Mouse (Mus musculus) urinary bladder, adult 18-20 months (tissue): ENCODE data around the gene Arhgap19.
"Not testable (repeated sequence)": the region's sequence is repeated elsewhere in the genome, so short reads cannot be mapped to it uniquely, and the experiment has no call there.

Experiments
- DNase-seq, 2 experiments: peaks; one replicate each; pipeline ENCODE4 v3.0.0; 2022; ENCODE audit warnings: low spot score in 2 of 2, mixed read lengths in 2 of 2

Gene Arhgap19

DNA sequence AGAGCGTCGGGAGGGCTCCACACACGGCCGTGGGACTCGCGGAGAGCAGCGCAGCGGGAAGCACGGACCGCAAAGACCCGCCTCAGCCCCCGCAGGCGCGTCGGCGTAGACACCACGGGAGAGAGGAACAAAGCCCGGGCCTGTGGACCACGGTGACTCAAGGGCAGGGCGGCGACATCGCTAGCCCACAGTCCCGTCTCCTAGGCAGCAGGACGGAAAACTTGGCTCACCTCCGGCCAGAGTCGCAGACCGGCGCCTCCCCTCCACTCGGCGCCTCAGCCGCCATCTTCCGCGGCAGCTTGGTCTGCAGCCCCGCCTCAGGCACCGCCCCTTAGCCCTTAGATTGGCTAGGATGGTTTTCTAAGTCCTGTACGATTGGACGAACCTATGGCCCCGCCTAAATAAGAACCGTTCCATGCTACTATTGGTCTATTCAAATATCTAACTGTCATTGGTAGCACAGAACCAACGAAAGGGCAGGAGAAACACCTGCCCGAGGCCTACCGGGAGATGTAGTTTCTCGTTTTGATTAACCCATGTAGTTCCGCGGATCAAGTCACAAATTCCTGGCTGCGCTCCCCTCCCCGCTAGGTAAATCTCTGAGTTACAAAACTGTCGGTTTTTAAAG is at the start of gene Arhgap19:
Gene Arhgap19 (minus strand): TSS at position 306 of the 628 bp plus-strand sequence.
- DNase-seq, result peak; percentile 67 to 87

DNA sequence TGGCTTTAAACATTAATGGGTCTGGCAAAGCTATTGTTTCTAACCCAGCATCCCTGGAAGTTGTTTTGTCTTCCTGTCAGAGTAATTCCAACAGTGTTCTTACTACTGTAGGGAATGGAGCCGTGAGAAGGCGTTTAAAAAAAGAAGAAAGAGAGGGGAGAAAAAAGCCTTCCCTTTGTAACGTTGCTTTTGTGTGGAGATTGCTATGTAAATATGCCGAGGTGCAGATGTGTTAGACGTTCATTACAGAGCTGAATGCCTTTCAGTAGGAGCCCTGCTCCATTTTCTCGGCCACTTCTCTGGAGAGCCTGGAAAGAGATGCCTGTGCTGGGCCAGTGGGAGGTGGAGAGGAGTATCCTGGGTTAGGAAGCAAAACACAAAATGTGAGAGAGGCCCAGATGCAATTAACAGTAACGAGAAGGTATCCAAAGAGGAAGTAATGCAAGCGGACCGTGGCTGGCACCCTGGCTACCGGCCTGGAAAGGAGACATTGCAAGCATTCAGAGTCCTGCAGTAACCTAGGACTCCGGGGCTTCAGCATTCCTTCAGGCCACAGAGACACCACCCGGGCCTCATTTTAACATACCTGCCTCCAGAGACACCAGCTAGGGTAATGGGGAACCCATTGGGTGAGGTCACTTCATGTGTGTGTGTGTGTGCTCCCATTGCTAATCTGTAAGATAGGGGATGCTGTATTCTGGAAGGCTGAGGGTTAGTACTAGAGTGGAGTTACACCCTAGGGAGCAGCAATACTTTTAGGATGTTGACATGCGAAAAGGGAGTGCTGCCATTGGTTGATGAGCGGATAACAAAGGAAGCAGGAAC is 49.1 kb upstream of the Arhgap19 start:
- no peak for DNase-seq

DNA sequence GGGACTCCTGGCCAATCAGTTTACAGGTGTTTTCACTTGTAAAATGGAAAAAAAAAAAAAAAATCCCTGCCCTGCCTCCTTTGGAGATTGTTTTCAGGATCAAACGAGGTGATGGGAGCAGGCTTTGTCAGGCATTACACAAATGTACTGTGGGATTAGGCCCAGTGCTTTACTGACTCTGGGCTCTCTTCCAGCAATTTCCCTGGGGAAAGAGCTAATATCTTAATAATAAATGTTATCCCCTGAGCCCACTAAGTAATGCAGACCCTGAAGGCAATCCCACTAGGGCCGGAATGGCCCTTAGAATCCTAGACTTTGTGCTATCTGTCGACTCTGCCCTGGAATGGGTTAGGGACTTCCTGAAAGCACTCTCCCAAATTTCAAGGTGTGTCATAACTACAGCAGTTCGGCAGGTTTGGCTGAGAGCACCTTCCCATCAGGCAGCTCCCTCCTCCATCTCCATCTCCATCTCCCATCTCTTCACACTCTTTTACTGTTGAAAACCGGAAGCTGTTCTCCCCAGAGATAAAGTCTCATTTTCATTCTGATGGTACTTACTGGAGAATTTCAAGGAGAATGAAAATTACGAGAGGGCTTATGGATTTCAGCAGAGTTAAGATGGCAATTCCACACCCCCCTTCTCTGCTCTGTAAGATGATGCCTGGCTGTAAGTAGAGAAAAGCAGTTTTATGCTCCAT is 48.3 kb upstream of the Arhgap19 start:
- no peak for DNase-seq

DNA sequence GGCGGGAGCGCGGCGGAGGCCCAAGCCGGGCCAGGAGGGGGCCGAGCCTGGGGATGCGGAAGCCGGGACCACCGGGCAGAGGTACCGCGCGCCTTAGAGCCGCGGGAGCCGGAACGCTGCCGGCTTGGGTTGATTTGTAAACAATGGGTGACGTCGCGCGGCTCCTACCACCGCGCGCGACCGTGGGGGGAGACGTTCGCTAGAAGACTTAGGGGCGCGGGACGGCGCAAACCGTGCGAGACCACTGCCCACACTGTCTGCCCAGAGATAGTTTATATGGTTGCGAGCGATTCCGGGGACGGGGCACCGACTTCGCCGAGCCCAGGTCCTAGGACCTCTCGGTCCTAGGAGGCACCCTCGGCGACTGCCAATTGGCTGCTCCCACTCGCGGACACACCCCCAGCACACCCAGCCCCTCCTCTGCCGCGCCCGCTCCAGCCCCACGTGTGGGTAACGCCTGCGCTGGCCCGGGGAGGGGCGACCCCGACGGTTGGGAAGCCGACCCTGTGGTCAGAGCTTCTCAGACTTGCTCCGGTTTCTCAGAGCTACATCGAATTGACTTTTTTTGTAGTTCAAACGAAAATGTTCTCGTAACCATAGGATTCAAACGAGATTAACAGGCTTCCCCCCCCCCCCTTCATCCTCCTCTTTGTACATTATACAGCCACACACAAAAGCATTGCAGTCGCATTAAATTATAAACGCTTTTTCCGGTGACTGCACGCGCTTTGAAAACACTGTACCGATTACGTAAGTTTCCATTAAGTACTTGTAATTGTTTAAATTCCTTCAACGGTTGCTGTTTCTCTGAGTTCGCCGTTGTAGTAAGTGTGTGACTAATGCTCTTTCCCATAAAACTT is 46.4 kb upstream of the Arhgap19 start, which contains the start of gene Frat2:
Gene Frat2 (minus strand): TSS at position 141 of the 860 bp plus-strand sequence.
- peak; percentile 80 to 89 for DNase-seq

DNA sequence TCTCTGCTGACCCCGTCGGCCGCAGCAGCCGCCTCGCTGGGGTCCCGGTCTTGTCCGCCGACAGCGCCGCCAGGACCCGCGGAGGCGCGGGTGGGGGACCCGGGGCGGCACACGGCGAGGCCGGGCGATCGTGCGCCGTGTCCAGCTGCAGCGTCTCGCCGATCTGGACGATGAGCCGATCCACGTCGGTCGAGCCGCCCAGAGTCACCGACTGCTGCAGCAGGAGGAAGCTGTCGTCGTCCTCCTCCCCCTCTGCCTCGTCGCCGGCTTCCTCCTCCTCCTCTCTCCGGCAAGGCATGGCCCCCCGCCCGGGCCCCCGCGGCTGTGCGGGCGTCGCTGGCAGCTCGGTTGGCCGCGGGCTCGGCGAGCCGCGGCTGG is 45.8 kb upstream of the Arhgap19 start:
- DNase-seq, result not testable (repeated sequence)

DNA sequence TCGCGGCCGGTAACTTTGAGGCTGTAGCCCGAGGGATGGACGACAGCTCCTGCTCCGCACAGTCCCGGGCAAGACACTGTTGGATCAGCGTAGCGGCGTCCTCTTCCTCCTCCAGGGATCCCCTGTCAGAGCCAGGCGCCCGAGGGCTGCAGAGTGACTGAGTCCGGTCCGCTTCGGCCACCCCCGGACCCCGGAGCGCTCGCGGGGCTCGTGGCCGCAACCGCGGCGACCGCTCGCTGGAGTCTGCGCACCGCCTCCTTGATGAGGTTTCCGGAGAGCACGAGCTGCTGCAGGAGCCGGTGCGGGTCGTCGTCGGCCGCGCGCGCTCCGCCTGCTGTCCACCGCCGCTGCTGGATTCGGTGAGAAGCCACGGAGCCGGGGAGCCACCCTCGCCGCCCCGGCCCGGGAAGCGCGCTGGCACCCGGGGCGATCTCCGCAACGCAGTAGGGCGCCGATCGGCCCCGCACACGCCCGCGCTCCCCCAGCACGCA is 45.3 kb upstream of the Arhgap19 start:
- peak; percentile 7 to 53 for DNase-seq

DNA sequence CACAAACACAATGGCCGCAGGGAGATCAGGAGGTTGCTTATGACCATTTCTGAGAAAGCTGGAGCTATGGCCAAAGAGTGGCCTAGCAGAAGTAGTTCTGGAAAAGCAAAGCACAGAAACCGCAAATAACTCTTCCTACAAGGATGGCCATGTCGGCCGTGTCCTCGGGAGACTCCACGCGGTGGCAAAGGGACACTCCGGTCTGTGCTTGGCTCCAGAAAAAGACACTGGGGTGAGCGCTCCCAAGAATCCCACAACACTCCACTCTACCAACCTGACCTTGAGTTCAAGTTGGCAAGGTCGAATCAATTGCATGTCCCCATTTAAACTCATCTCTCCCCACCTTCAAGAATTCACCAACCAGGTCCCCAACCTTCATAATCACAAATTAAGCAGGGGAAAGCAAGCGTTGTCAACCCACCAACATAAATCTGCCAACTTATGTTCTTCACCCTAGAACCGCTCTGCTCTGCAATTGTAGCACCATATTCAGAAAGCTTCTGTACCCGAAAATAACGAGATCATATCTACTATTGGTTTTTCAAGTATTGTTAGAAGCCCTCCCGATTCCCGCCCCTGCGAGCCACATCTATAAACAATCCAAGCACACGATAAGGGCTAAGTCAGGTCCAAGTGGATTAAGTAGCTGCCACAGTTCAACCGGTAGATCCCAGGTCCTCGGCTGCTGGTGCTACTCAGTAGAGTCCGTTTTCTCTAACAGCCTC is 44.7 kb upstream of the Arhgap19 start:
- no peak for DNase-seq

DNA sequence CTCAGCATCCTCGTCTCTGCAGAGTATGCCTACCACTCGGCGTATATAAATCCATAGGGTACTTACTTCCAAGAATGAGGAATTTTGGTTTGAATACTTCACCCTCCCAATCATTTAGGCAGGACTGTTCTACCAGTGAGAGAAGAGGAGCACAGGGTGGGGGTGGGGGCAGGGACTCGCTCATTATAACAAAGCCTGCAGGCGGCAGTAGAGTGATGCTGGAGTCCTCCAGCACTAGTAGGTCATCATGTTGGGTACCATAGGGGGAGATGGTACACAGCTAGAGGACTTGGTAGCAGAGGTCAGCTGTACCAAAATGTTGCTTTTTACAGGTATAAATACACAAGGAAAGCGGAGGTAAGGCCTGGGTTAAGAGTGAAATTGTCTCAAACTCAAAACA is 42.5 kb upstream of the Arhgap19 start:
- DNase-seq, result no peak

DNA sequence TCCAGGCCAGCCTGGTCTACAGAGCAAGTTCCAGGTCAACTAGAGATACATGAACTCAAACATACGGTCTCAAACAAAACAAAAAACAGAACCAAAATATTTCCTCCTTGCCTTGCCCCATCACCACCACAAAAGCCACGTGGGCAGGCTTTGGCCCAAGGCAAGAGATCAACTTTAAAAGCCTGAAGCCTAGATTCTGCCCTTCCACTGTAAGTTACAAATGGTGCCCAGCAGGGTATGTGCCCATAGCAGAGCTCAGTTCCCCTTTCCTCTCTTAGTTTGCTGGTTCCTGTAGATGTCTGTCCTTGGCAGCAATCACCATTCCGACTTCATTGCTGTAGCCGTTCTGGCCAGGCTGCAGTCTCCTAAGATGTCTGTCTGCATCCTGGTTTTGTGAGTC is 40.9 kb upstream of the Arhgap19 start:
- DNase-seq, result no peak

DNA sequence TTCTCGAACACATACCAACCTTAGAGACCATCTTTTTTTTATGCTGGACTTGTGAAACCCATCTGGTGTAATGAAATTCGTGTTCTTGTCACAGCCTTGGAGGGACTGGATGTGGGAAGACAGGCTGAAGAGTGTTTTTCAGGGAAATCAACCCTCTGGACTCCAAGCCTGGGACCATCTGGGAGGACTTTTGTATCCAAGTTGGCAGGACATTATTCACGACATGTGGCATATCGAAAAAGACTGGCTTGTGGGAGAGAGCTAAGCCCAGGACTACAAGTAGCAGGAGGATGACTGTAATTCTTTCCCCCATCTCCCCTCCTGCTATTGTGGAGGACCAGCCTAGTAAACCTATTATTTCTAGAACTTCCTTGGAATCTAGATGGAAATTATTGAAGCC is 40.3 kb upstream of the Arhgap19 start:
- no peak for DNase-seq

DNA sequence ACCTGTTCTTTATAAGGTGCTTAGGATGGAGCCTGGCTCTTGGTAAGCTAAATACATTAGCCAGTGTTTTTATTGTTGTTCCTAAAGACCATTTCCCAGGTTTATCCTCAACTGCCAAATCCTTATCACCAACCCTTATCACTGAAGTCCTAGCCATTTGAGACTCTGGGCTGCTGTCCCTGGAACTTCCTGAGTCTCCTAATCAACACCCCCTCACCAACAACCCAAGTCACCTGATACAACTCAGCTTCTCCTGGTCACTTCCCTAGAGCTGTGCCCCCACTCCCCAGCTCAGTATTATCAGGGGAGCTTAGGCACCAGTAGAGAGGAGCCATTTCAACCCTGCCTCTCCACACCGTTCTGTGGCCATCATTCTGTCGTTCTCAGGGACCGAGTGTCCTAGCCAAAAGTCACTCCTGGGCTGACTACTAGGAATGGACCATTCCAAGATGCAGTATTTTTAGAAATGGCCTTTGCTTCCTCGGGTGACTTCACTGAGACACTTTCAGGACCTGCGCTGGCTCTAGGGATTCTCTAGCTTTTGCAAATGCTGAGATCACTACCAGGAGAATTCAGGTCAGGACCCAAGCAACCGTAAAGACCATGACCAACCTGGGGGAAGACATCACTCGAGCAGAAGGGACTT is 39.4 kb upstream of the Arhgap19 start:
- no peak for DNase-seq

DNA sequence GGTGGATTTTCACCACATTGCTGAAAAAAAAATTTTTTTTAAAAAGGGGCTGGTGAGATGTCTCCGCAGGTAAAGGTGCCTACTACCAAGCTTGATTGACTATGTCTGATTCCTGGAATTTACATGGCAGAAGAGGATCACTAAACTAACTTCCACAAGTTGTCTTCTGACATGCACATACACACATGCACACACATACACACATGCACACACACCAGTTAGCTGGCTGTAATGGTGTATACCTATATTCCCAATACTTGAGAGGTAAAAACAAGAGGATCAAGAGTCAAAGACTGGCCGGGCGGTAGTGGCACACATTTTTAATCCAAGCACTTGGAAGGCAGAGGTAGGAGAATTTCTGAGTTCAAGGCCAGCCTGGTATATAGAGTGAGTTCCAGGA is 37.8 kb upstream of the Arhgap19 start:
- DNase-seq, result no peak

DNA sequence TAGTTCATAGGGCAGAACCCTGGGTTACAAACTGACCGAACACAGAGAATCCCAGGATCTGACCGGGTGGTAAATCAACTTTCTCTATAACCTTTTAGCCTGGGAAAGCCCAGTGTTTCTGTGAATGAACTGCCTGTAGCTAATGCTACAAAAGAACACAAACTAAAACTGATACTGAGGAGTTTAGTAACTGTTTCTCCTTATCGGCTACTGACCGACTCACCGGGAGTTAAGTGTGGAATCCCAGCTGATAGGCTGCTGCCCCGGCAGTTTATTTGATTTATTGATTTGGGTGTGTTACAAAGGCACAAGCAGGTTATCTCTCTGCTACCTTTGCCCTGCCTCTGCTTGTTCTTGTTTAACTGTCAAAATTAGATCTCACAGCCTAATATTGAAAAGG is 37.0 kb upstream of the Arhgap19 start:
- peak in 1 of 2 experiments; percentile 23 for DNase-seq

DNA sequence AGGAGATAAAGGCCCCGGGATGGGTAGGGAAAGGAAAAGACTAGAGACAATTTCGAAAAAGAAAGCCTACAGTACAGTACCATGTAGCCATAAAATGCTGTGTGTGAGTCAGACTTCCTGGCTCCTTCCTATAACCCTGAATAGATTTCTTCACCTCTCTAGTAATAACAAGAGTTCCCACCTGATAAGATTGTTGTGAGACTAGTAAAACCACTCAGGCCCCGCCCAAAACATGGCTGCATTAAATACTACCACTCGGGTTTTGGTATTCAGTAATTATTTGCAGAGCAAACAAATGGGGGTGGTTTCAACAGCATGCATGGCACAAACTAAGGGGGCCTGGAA is 36.0 kb upstream of the Arhgap19 start:
- DNase-seq, result peak; percentile 54 to 64

DNA sequence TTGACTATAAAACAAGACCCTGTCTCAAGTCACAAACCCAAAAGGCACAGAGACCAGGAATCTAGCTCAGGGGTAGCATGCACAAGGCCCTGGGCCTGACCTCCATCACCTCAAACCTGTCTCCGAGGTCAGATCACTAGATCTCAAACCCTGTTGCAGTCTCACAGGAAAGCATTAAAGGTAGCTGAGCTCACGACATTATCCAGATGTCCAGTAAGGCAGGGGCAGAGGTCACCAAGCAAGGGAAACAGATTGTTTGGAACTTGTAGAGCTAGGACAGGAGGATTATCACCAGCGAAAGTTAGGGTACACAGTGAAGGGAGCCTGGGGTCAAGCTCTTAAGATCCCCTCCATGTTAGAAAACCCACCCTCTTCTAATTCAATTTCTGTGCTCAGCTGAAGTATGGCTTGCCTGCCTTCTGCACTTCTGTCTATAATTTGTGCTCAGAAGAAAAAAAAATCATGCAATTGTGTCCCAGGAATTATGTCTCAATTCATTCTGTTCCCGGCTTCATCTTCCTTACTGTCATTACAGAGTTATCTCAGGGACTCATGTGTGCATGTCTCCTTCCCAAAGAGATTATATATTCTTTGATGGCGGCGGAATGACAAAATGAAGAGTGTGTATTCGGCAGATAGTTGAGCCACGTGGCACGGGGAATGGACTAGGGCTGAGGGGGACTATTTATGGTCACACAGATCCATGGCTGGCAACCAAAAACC is 35.5 kb upstream of the Arhgap19 start:
- no peak for DNase-seq

DNA sequence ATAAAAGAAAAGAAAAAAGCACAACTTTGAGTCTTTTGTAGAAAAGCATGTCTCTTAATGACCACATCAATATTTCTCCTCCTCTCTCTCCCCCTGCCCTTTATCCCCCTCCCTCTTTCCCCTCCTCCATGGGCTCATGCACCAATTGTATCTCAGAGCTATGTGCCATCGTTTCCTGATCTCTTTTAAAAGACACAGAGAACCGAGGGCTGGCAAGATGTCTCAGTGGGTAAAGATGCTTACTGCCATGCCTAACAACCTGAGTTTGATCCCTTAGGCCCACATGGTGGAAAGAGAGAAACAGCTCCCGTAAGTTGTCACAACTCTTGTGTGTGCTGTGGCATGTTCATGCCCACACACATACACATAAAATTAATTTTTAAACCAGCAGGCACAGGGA is 34.9 kb upstream of the Arhgap19 start:
- no peak for DNase-seq

DNA sequence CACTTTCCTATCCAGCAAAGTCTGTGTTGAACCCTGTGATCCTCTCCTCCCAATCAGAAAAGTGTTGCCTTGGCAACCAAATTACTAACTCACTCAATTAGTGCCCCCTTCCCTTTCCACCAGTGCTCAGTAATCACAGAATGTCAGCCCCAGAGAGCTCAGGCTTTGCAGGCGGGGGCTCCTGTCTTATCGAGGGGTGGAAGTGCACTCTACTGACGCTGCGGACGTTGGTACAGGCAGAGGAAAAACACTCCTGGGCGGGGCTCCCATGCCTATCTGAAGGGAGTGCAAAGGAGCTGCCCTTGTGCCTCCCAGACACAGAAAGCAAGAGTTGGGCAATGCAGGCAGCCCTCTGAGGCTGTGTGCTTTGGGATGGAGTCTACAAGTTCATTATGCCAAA is 34.0 kb upstream of the Arhgap19 start:
- peak in 1 of 2 experiments; percentile 22 for DNase-seq

DNA sequence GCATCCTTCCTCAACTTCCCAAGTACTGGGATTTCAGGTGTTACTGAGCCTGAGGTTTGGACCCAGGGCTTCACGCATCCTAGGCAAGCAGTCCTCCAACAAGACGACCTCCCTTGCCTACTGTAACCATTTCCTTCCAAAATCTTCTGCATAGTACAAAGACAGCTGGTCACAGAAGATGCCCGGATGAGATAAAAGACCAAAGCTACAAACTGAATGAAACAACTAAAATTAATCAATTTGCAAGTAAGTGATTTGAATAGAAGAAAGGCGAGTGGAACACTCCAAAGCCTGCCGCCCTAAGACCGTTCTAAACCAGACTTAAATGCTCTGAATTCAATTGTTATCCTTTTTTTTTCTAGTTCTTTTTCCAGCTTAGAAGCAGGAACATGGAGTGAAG is 33.6 kb upstream of the Arhgap19 start:
- DNase-seq, result no peak

DNA sequence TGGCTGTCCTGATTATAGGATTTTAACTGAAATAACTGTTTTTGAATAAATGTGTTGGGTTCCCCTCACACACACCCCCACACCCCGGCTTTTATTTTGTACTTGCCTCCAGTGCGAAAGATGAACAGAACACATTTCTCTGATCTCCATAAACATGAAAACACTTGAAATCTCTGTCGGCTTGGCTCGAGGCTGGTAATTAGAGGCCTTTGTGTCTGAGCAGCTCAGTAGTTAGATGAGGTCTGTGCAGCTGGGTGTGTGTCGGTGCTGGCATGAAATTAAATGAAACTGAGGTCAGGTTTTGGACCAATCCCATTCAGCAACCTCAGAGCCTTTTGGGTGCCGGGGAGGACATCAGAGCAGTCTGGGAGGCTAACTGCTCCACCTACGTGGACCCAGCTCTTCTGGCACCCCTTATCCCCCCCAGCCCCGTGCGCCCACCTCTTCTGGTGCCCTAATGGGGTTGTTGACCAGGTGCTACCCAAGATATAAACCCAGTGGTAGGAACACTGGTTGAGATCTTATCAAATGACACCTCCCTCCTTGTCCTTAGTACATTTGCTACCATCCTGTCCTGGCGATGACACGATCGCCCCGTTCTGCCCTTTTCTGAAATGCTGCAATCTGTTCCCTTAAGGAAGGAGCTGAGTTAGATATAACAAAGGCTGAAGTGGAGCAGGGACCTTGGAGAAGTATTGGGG is 30.8 kb upstream of the Arhgap19 start:
- DNase-seq, result no peak
